Mouse (Mus musculus): ENCODE results near the gene Lypd8.

The Lypd8 gene

GRCm38 (mm10) chr11:58399985-58400645 lies 21.3 kb downstream of the Lypd8 start:
- no peak for DNase-seq (ENCODE audit: extremely low spot score)

DNA sequence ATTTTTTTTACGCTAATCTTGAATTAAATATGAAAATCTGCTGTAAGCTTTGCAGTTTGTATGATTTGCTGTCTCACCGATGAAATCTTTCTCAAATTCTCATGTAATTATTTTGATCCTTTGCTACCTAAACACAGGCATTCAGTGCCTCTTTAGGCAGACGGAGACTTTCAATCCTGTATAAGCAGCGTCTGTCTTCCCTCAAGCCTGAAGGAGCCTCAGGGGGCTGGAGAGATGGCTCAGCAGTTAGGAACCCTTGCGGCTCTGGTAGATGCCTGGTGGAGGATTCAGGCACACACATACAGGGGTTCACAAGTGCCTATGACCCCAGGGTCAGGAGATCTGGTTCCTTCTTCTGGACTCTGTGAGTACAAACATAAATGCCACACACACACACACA lies 21.8 kb downstream of the Lypd8 start:
- DNase-seq (ENCODE audit: extremely low spot score): no peak

- DNase-seq (ENCODE audit: extremely low spot score): no peak
These were observed 29.2 kb downstream of the Lypd8 start for GRCm38 (mm10) chr11:58408066-58408465.

DNA sequence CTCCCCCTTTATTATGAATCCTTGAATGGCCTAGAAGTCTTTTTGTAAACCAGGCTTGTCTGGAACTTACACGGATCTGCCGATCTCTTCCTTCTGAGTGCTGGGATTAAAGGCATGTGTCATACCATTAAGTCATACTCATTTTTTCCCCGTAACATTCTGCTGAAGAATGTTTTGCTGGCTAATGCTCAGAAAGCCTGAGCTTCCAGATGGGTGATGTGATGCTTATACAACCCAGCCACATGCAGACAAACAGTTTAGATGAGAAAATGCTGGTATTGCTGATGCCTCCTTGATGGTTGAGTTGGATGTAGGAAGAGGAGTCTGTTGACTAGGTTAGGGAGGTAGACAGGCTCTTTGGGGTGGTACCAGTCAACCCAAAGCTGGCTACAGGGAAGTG lies 39.5 kb downstream of the Lypd8 start:
- DNase-seq (ENCODE audit: extremely low spot score): no peak

DNA sequence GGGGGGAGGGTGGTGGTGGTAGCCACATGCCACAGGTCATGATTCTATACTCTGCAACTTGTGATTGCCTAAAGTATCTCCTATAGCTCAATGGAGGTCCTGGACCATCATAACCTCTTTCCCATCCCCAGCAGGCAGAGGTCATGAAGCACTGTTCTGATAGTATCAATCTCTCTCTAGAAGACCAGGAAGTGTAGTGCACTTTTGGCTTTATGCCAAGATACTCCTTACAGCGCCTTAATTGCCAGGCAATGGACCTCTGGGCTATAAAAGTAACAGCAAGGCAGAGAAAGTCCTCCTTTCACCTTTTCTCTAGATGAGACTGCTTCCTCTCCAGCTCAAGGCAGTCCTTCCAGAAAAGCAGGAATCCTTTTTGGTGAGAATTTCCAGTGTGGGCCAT lies 42.0 kb downstream of the Lypd8 start, which contains the start of gene 1810065E05Rik:
Gene 1810065E05Rik, plus strand, starts transcription at position 297 of the 400 bp plus-strand sequence.
- DNase-seq (ENCODE audit: extremely low spot score): no peak

GRCm38 (mm10) chr11:58432259-58432658 lies 53.4 kb downstream of the Lypd8 start, which contains the start of gene Gm12253:
Gene Gm12253 (plus strand): TSS chr11:58432559.
- no peak for DNase-seq (ENCODE audit: extremely low spot score)

DNA sequence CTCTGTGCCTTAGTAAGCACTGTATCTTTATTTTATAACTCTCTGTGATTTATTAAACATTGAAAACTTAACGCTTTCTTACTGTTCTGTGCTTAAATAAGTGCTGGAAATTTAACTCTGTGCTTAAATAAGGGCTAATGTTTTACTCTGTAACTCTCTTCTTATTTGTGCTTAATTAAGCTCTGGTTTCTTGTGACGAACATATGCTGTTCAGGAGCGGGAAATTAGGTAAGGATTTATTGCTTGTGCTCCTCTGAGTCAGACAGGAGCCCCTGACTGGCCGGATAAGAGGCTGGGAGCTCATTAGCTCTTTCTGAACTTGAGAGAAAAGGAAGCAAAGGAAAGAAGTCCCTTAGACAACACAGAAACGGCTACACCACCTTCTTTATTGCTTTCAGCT lies 59.0 kb downstream of the Lypd8 start:
- DNase-seq (ENCODE audit: extremely low spot score): no peak
